Mouse (Mus musculus): ENCODE results near the gene Rps6ka4. TPM values are rescaled to one million over a fixed set of nuclear protein-coding genes. Genes with fewer than 3 reads are reported as not detected.
A peak's percentile ranks its signal among the peaks of the same experiment; 100 is the strongest.

The Rps6ka4 gene
- polyA plus RNA-seq, 1 experiment from 2014 or later: 15.1 TPM

DNA sequence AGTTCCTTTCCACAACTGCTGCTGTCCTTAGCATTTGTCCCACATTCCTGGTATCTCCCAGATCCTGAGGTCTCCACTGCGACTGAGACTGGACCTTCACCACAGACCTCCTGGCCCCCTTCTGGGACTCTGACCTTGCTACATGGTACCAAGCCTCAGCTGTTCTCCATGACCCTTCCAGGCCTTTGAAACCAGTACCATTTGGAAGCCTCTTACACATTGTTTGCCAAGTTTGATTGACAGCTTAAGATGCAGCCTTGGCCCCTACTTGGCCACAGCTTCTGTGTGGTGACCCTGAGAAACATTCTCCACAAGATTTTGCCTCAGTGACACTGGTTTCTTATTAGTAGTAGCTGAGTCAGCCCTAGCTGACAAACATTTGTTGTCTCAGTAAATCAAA lies 1.9 kb upstream of the Rps6ka4 start:
- no peaks in the 10 kb centered on the region for H3K9me3 ChIP-seq (ENCODE audit: control insufficient read depth, low read length)
- H3K36me3 ChIP-seq (ENCODE audit: control insufficient read depth, insufficient read depth, low read length): 0 out of 2 replicates have a peak, but pooled peaks cover 1% of the 10 kb centered on the region
- H3K9ac ChIP-seq (ENCODE audit: low read depth, low read length): no peak overlapping the region
- no peak overlapping the region for H3K4me3 ChIP-seq (ENCODE audit: low read length)
- peaks cover 12% of the 10 kb centered on the region for H3K4me1 ChIP-seq (ENCODE audit: control insufficient read depth, insufficient read depth, low read length)
- H3K27me3 ChIP-seq (ENCODE audit: control insufficient read depth, insufficient read depth, low read length): peaks cover 17% of the 10 kb centered on the region
- 55% methylated on average over 1 of the region's 1 CpGs for WGBS
- H3K27ac ChIP-seq (ENCODE audit: low read depth, low read length): no peak overlapping the region
- H3K4me2 ChIP-seq (replicated peaks; ENCODE audit: low read depth, low read length): no peak overlapping the region
- no peak for ATAC-seq (ENCODE audit: low FRiP score, low TSS enrichment)

DNA sequence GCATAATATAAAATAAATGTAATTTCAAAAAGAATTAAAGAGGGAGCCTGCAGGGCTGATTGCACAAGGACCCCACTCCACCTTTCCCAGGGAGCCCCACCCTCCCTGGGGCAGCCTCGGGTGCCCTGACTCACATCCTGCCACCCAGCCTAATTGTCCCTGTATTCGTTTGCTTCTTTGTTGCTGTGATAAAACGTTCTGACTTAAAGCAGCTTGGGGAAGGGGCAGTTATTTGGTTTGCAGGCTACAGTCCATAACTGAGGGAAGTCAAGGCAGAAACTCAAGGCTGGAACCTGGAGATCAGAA lies 809 bp upstream of the Rps6ka4 start:
- 8% methylated on average over 3 of the region's 3 CpGs for WGBS

DNA sequence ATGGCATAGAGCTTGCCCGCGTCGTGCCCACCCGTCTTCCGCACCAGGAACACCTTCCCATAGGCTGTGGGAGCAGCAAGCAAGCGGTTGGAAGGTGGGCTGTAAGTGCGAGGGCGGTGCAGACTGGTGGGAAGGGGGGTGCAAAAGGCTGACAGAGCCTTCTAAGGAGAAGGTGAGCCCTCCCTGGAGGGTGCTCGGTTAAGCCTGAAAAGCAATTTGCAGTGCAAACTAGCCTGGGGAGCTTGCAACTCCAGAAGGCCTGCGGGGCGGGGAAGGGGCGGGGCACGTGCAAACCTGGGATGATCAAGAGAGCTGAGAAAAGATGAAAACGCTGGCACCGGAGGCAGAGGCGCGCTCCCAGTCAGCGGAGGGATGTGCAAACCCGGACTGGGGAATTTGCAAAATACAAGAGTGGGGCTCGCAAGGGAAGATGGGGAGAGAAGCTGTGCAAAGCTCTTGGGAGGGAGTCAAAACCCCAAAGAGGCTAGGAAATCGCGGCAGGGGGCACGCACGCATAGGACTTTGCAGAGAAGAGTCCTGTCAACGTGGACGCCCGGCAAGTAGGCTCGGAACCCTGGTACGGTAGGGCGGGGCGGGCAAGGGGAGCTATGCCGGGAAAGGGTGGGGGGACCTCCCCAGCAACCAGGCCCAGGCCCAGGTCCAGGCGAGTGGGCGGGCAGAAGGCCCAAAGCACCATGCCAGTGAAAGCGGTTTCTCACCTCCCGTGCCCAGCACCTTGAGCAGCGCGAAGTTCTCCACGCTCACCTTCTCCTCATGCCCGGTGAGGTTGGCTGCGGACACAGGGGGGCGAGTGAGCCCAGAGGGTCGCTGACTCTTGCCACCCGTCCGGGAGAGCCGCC lies 591 bp downstream of the Rps6ka4 start:
- Histone ChIP-seq H3K4me1 (ENCODE audit: control insufficient read depth, insufficient read depth, low read length) (peaks cover 12% of the 10 kb centered on the region), H3K4me3 (ENCODE audit: low read length) (peak overlapping the region; percentile 48), H3K27me3 (ENCODE audit: control insufficient read depth, insufficient read depth, low read length) (0 out of 2 replicates have a peak, but pooled peaks cover 4% of the 10 kb centered on the region), H3K27ac (ENCODE audit: low read depth, low read length) (no peak overlapping the region), H3K4me2 (replicated peaks; ENCODE audit: low read depth, low read length) (peak overlapping the region; percentile 73), H3K9me3 (ENCODE audit: control insufficient read depth, low read length) (no peaks in the 10 kb centered on the region), H3K9ac (ENCODE audit: low read depth, low read length) (peak overlapping the region; percentile 56), H3K36me3 (ENCODE audit: control insufficient read depth, insufficient read depth, low read length) (peaks cover 8% of the 10 kb centered on the region; the same call in 1 of the 2 replicates)
- ATAC-seq (ENCODE audit: low FRiP score, low TSS enrichment): peak; percentile 58
- 1% methylated on average over 46 of the region's 46 CpGs for WGBS

More for the DNA sequence above, 809 bp upstream of the Rps6ka4 start:
- H3K9ac ChIP-seq (ENCODE audit: low read depth, low read length): peak overlapping the region; percentile 56; the same call in 1 of the 2 replicates
- no peaks in the 10 kb centered on the region for H3K9me3 ChIP-seq (ENCODE audit: control insufficient read depth, low read length)
- no peak for ATAC-seq (ENCODE audit: low FRiP score, low TSS enrichment)
- peaks cover 6% of the 10 kb centered on the region; the same call in 1 of the 2 replicates for H3K27me3 ChIP-seq (ENCODE audit: control insufficient read depth, insufficient read depth, low read length)
- H3K27ac ChIP-seq (ENCODE audit: low read depth, low read length): no peak overlapping the region
- peaks cover 12% of the 10 kb centered on the region for H3K4me1 ChIP-seq (ENCODE audit: control insufficient read depth, insufficient read depth, low read length)
- peaks cover 8% of the 10 kb centered on the region; the same call in 1 of the 2 replicates for H3K36me3 ChIP-seq (ENCODE audit: control insufficient read depth, insufficient read depth, low read length)
- peak overlapping the region; percentile 73; the same call in 1 of the 2 replicates for H3K4me2 ChIP-seq (replicated peaks; ENCODE audit: low read depth, low read length)
- no peak overlapping the region for H3K4me3 ChIP-seq (ENCODE audit: low read length)

DNA sequence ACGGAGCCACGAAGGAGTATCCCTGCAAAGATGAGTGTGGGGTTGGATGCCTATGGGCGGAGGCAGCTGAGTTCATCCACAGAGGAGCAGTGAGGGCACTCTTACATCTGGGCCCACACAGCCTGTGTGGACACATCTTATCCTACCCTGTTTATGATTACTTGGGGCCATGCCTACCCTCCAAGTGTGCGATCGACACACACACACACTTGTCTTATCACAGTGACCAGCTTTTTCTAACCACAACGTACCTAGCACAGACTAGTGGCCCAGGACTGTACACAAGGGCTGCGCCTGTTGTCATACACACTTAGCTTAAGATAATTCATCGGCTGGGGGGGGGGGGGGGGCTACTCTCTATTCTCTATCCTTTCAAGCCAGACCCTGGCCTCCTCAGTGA lies 8.1 kb downstream of the Rps6ka4 start:
- ATAC-seq (ENCODE audit: low FRiP score, low TSS enrichment): no peak
- no peak overlapping the region for H3K9ac ChIP-seq (ENCODE audit: low read depth, low read length)
- peaks cover 11% of the 10 kb centered on the region for H3K4me1 ChIP-seq (ENCODE audit: control insufficient read depth, insufficient read depth, low read length)
- H3K27ac ChIP-seq (ENCODE audit: low read depth, low read length): no peak overlapping the region
- H3K4me3 ChIP-seq (ENCODE audit: low read length): no peak overlapping the region
- 94% methylated on average over 8 of the region's 8 CpGs for WGBS
- H3K27me3 ChIP-seq (ENCODE audit: control insufficient read depth, insufficient read depth, low read length): peaks cover 36% of the 10 kb centered on the region
- H3K36me3 ChIP-seq (ENCODE audit: control insufficient read depth, insufficient read depth, low read length): peaks cover 14% of the 10 kb centered on the region; the same call in 1 of the 2 replicates
- H3K4me2 ChIP-seq (replicated peaks; ENCODE audit: low read depth, low read length): no peak overlapping the region
- H3K9me3 ChIP-seq (ENCODE audit: control insufficient read depth, low read length): no peaks in the 10 kb centered on the region

DNA sequence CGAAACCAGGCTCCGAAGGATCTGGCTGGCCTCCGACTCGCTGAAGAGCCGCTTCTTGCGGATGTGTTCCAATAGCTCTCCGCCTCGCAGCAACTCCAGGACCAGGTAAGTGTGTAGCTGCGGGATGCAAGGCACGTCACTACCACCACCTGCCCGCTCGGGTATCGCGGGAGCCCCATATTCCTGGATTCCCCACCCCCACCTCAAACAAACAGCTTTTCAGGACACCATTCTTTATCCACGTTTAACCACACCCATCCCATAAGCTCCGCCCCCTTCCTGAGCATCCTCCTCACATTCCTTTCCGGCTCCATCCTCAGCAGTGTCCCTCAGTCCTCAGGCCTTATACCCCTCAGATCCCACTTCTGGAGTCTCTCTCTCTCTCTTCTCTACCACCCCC lies 9.1 kb downstream of the Rps6ka4 start:
- Histone ChIP-seq H3K4me1 (ENCODE audit: control insufficient read depth, insufficient read depth, low read length) (peaks cover 11% of the 10 kb centered on the region), H3K27ac (ENCODE audit: low read depth, low read length) (no peak overlapping the region), H3K27me3 (ENCODE audit: control insufficient read depth, insufficient read depth, low read length) (peaks cover 36% of the 10 kb centered on the region)

DNA sequence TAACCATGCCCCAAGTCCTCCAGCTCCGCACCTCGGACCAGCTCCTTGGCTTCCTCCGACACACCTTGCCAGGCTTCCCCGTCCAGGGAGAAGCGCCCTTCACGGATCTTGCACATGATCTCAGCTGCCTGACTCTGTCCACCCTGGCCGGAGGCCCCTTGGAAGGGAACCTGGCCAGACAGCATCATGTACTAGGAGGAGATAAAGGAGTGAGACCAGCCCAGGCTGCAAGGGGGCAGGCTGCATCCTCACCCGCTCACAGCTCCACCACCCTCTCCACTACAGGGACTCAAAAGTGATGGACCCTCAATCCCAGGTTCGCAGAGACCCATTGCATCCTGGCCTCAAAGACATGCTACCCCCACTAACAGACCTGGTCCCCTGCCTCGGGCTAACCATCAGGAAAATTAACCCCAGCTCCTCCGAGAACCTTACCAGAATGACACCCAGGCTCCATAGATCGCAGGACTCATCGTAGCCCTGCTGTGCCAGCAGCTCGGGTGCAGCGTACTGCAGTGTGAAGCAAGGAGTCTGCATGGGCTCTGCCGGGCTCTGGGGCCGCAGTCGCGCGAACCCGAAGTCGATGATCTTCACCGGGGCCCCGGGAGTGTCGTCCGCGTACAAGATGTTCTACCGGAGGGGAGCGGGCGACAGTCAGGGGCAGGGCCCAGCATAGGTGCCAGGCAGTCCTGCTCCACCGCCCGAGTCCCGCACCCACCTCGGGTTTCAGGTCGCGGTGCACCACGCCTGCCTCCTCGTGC lies 9.7 kb downstream of the Rps6ka4 start:
- H3K4me3 ChIP-seq (ENCODE audit: low read length): peak overlapping the region; percentile 27
- ATAC-seq (ENCODE audit: low FRiP score, low TSS enrichment): peak; percentile 33; the same call in 1 of the 2 replicates

More for the DNA sequence above, 9.1 kb downstream of the Rps6ka4 start:
- ATAC-seq (ENCODE audit: low FRiP score, low TSS enrichment): no peak
- H3K4me3 ChIP-seq (ENCODE audit: low read length): peak overlapping the region; percentile 25
- H3K9ac ChIP-seq (ENCODE audit: low read depth, low read length): no peak overlapping the region; the same call in 1 of the 2 replicates
- no peaks in the 10 kb centered on the region for H3K9me3 ChIP-seq (ENCODE audit: control insufficient read depth, low read length)
- H3K36me3 ChIP-seq (ENCODE audit: control insufficient read depth, insufficient read depth, low read length): peaks cover 7% of the 10 kb centered on the region; the same call in 1 of the 2 replicates
- 8% methylated on average over 17 of the region's 17 CpGs for WGBS
- H3K4me2 ChIP-seq (replicated peaks; ENCODE audit: low read depth, low read length): peak overlapping the region; percentile 46

DNA sequence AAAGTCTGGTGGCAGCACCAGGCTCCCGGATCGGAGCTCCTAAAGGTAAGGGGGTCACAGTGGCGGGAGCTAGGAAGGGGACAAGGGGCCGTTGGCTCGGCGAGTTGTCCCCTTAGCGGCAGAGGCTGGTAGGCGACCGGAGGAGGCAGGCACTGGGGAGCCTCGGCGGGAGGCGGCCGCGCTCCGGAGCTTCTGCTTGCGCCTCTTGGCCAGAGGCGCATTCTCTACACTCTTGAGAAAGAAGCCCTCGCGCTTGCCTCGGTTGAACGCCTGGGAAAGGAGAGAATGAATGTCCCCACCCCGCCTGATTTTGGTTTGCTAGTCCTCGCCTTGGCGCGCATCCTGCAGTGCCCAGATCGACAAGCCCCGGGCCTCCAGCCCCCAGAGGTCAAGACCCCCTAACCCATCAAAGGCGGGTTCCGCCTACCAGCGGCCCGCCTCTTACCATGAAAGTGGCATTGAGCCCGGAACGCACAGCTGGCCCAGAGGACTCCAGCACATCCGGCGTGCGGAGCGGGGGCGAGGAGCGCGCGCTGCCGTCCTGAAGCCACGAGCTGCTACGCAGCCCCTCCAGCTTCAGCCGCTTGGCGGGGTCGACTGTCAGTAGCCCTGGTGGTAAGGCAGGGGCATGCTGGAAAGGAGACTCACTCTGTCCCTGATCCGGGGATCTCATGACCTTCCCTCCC lies 10.4 kb downstream of the Rps6ka4 start:
- H3K27me3 ChIP-seq (ENCODE audit: control insufficient read depth, insufficient read depth, low read length): peaks cover 36% of the 10 kb centered on the region
- no peak overlapping the region for H3K27ac ChIP-seq (ENCODE audit: low read depth, low read length)
- WGBS: 6% methylated on average over 48 of the region's 48 CpGs

More for the DNA sequence above, 9.7 kb downstream of the Rps6ka4 start:
- Histone ChIP-seq H3K36me3 (ENCODE audit: control insufficient read depth, insufficient read depth, low read length) (peaks cover 7% of the 10 kb centered on the region; the same call in 1 of the 2 replicates), H3K9me3 (ENCODE audit: control insufficient read depth, low read length) (no peaks in the 10 kb centered on the region), H3K4me2 (replicated peaks; ENCODE audit: low read depth, low read length) (peak overlapping the region; percentile 46), H3K4me1 (ENCODE audit: control insufficient read depth, insufficient read depth, low read length) (peaks cover 11% of the 10 kb centered on the region), H3K27ac (ENCODE audit: low read depth, low read length) (no peak overlapping the region), H3K27me3 (ENCODE audit: control insufficient read depth, insufficient read depth, low read length) (peaks cover 36% of the 10 kb centered on the region), H3K9ac (ENCODE audit: low read depth, low read length) (no peak overlapping the region; the same call in 1 of the 2 replicates)
- WGBS: 7% methylated on average over 38 of the region's 38 CpGs

DNA sequence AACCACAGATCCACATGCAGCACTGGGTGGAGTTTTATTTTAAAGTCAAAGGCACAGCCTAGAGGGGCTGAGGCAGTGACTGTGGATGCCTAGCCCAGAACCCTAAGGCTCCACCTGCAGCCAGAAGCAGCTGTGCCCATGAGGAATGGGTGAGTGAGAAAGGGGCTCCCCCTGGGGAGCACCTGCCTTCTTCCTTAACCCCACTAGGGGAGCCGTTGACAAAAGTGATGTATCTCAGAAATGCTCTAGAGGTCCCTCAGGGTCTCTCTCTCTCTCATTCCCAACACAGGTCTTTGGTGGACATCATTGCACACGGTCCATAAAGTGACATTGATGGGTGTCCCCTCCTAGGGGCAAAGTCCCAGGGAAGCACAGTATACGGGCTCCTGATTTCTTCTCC lies 11.4 kb downstream of the Rps6ka4 start:
- no peak overlapping the region for H3K9ac ChIP-seq (ENCODE audit: low read depth, low read length)
- no peak for ATAC-seq (ENCODE audit: low FRiP score, low TSS enrichment)
- no peak overlapping the region for H3K4me3 ChIP-seq (ENCODE audit: low read length)
- H3K4me2 ChIP-seq (replicated peaks; ENCODE audit: low read depth, low read length): no peak overlapping the region
- 24% methylated on average over 3 of the region's 3 CpGs for WGBS
- peaks cover 36% of the 10 kb centered on the region for H3K27me3 ChIP-seq (ENCODE audit: control insufficient read depth, insufficient read depth, low read length)
- H3K27ac ChIP-seq (ENCODE audit: low read depth, low read length): no peak overlapping the region
- peaks cover 7% of the 10 kb centered on the region; the same call in 1 of the 2 replicates for H3K36me3 ChIP-seq (ENCODE audit: control insufficient read depth, insufficient read depth, low read length)
- H3K4me1 ChIP-seq (ENCODE audit: control insufficient read depth, insufficient read depth, low read length): peaks cover 11% of the 10 kb centered on the region
- H3K9me3 ChIP-seq (ENCODE audit: control insufficient read depth, low read length): no peaks in the 10 kb centered on the region

More for the DNA sequence above, 10.4 kb downstream of the Rps6ka4 start:
- ATAC-seq (ENCODE audit: low FRiP score, low TSS enrichment): 0 out of 2 replicates have a peak, but pooled peaks have one; percentile 34
- no peaks in the 10 kb centered on the region for H3K9me3 ChIP-seq (ENCODE audit: control insufficient read depth, low read length)
- H3K36me3 ChIP-seq (ENCODE audit: control insufficient read depth, insufficient read depth, low read length): peaks cover 7% of the 10 kb centered on the region; the same call in 1 of the 2 replicates
- peak overlapping the region; percentile 27 for H3K4me3 ChIP-seq (ENCODE audit: low read length)
- peak overlapping the region; percentile 18; the same call in 1 of the 2 replicates for H3K9ac ChIP-seq (ENCODE audit: low read depth, low read length)
- peak overlapping the region; percentile 46 for H3K4me2 ChIP-seq (replicated peaks; ENCODE audit: low read depth, low read length)
- H3K4me1 ChIP-seq (ENCODE audit: control insufficient read depth, insufficient read depth, low read length): peaks cover 11% of the 10 kb centered on the region
